Mouse (Mus musculus) hindbrain, embryonic 10.5 days (tissue): ENCODE data around the gene Banf2. TPM values are rescaled to one million over a fixed set of nuclear protein-coding genes. Genes with fewer than 3 reads are reported as not detected.

Source experiments
- DNase-seq: peaks from one replicate; pipeline ENCODE4 v3.0.0-alpha.2; 2017; ENCODE audit warnings: low spot score
- H3K27ac ChIP-seq: fragments of 300-500 bp; sonication (generic); 2 replicates; pipeline ENCODE4 v1.5.1; 2016; ENCODE audit warnings: mild to moderate bottlenecking, moderate library complexity
- H3K27me3 ChIP-seq: fragments of 300-500 bp; sonication (generic); 2 replicates; pipeline ENCODE4 v1.6.1; 2016; ENCODE audit warnings: mild to moderate bottlenecking; ENCODE audit not compliant: poor library complexity, insufficient read depth, severe bottlenecking
- H3K36me3 ChIP-seq: fragments of 300-500 bp; sonication (generic); 2 replicates; pipeline ENCODE4 v1.6.1; 2016; ENCODE audit warnings: mild to moderate bottlenecking, moderate library complexity
- H3K4me1 ChIP-seq: fragments of 300-500 bp; sonication (generic); replicated peaks from 2 replicates; pipeline ENCODE4 v1.6.1; 2016; ENCODE audit warnings: mild to moderate bottlenecking
- H3K4me3 ChIP-seq: fragments of 300-500 bp; sonication (generic); 2 replicates; pipeline ENCODE4 v1.5.1; 2016; ENCODE audit warnings: mild to moderate bottlenecking, moderate library complexity
- H3K9me3 ChIP-seq: fragments of 300-500 bp; sonication (generic); 2 replicates; pipeline ENCODE4 v1.6.1; 2016; ENCODE audit warnings: mild to moderate bottlenecking, moderate library complexity
- WGBS: fragments of 180-500 bp; shearing (Covaris S2); methylation state at CpG from one replicate; pipeline ENCODE4 v1.1.7; 2016; 5-methylcytosine and 5-hydroxymethylcytosine counted together
- polyA plus RNA-seq: library from polyadenylated mRNA; unstranded; fragments of >200 nt; fragmentation: Nextera tagmentation; extraction: Ambion mirVana; gene quantifications from 2 replicates; pipeline ENCODE4 v1.2.1, GENCODE M21; 2016

Banf2 gene
- polyA plus RNA-seq, 1 experiment from 2014 or later = not detected

DNA sequence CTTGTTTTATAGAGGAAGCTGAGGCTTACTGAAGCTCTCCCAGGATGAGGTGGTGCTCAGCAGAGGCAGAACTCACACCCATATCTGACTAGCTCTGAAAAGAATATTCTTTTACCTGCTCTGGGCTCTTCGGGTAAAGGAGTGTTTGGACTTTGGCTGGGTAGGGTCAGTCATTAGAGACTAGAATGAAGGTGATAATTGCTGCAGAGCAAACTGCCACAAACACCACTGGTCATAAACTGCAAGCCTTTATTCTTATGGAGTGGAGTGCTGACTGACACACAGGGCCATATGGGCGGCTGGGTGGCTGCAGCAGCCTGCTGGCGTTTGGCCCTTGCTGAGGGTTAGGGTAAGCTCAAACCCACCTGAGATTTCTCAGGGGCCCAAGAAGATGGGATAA is 46.0 kb downstream of the Banf2 start:
- H3K27ac ChIP-seq = no peak overlapping the region
- no peak for DNase-seq
- WGBS = 76% methylated on average over 3 of the region's 3 CpGs

DNA sequence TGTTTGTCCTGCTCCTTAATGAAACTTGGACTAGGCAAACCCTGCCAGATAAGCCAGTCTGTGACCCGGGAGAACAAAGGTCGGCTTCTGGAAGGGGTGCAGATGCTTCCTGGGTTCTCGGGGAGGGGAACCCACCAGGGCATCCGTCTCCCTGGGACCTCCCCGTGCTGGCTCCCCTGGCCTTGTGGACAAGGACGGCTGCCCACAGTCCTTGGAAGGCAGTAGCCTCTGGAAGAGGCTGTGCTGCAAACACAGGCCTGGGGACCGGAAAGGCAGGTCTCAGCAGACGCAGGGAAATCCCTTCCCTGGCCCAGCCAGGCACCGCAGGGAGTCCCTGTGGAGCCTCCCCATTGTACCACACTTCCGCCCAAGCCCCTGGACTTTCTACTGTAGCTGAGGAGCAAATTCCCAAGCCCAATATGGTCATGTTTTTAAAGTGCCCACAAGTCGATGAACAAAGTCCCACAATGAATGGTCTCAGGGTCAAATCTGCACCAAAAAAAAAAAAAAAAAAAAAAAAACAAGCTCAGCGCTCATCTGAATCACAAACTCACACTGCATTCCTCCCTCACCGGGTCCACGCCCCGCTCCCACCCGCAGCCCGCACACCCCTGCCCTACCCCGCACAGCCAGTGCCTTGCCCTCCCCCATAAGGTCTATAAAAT is 53.5 kb downstream of the Banf2 start:
- DNase-seq = peak; percentile 41
- peak overlapping the region; percentile 71 for H3K27ac ChIP-seq

More for the DNA sequence above, 46.0 kb downstream of the Banf2 start:
- H3K4me1 ChIP-seq = peaks cover 18% of the 10 kb centered on the region
- H3K4me3 ChIP-seq = no peak overlapping the region
- no peaks in the 10 kb centered on the region for H3K36me3 ChIP-seq
- H3K27me3 ChIP-seq = no peaks in the 10 kb centered on the region
- no peaks in the 10 kb centered on the region for H3K9me3 ChIP-seq

DNA sequence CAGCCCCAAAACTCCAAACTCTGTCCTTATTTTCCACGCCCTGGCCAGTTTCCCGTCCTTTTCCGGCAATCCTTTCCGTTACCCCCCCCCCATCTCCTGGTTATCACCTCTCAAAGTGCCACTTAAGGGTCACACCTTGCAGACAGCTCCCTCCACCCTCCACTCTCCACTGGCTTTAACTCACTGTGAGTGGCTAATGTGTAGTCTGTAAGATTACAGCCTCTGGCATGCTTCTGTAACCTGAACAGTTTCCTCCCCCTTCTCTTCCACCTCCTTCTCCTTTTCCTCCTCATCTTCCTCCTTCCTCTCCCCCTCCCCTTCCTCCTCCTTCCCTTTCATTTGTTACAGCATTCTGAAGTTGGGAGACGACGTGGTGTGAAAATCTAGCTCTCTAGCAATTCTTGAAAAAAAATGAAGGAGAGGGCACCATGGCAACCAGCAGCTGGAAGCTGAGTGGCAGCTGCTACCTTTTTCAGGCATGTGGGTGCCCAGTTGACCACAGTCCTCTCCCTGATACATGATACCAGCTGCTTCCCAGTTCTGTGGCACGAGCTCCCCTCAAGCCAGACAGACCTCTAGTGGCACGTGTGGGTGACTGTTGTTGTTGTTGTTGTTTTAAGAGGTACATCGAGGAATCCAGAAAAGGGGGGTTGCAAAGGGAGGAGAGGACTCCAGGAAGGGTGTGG is 55.2 kb downstream of the Banf2 start:
- H3K4me1 ChIP-seq = peaks cover 35% of the 10 kb centered on the region
- no peak overlapping the region for H3K4me3 ChIP-seq
- H3K36me3 ChIP-seq = no peaks in the 10 kb centered on the region
- no peak for DNase-seq
- peak overlapping the region; percentile 40 for H3K27ac ChIP-seq
- no peaks in the 10 kb centered on the region for H3K27me3 ChIP-seq
- WGBS = 62% methylated on average over 9 of the region's 9 CpGs
- H3K9me3 ChIP-seq = no peaks in the 10 kb centered on the region

More for the DNA sequence above, 53.5 kb downstream of the Banf2 start:
- H3K4me3 ChIP-seq = no peak overlapping the region
- no peaks in the 10 kb centered on the region for H3K27me3 ChIP-seq
- H3K4me1 ChIP-seq = peaks cover 30% of the 10 kb centered on the region
- H3K36me3 ChIP-seq = no peaks in the 10 kb centered on the region
- 27% methylated on average over 18 of the region's 18 CpGs for WGBS
- H3K9me3 ChIP-seq = no peaks in the 10 kb centered on the region

DNA sequence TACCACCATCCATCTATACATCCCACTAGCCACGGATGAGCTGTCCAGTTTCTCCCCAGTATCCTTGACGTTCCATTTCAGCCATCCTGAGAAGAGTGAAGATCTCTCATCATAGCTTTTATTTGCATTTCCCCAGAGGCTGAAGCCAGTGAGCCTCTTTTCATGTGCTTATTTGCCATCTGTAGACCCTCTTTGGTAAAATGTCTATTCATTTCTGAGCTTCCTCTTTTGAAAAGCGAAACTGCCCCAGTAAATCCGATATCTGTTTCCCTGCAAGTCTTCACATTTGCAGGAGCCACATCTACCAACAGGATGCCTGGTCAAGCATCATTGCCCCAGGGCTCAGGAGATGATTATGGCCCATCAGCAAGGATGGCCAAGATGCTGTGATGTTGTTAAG is 59.9 kb downstream of the Banf2 start:
- 79% methylated on average over 4 of the region's 4 CpGs for WGBS
- no peak for DNase-seq
- no peaks in the 10 kb centered on the region for H3K27me3 ChIP-seq

DNA sequence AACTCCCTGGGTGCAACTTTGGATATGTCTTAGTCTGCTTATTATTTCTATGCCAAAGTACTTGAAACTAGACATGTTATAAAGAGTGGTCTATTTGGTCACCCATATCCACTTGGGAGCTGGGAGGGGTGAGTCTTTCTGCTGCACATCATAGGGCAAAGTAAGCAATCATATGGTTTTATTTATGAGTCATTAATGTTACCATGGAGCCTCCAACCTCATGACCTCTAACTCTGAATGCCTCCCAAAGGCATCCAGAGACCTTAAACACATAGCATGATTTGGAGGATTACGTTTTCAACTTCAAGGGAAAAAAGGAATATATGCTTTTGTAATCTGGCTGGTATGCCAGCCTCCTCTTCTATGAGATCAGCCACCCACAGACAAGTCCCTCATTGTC is 61.9 kb downstream of the Banf2 start:
- no peak overlapping the region for H3K27ac ChIP-seq
- H3K9me3 ChIP-seq = no peaks in the 10 kb centered on the region
- H3K36me3 ChIP-seq = no peaks in the 10 kb centered on the region
- H3K27me3 ChIP-seq = no peaks in the 10 kb centered on the region
- peaks cover 10% of the 10 kb centered on the region for H3K4me1 ChIP-seq
- no peak for DNase-seq
- H3K4me3 ChIP-seq = no peak overlapping the region
- WGBS = 68% methylated on average over 1 of the region's 1 CpGs

More for the DNA sequence above, 59.9 kb downstream of the Banf2 start:
- no peaks in the 10 kb centered on the region for H3K36me3 ChIP-seq
- H3K9me3 ChIP-seq = no peaks in the 10 kb centered on the region
- H3K4me1 ChIP-seq = peaks cover 19% of the 10 kb centered on the region
- H3K4me3 ChIP-seq = no peak overlapping the region
- H3K27ac ChIP-seq = no peak overlapping the region

DNA sequence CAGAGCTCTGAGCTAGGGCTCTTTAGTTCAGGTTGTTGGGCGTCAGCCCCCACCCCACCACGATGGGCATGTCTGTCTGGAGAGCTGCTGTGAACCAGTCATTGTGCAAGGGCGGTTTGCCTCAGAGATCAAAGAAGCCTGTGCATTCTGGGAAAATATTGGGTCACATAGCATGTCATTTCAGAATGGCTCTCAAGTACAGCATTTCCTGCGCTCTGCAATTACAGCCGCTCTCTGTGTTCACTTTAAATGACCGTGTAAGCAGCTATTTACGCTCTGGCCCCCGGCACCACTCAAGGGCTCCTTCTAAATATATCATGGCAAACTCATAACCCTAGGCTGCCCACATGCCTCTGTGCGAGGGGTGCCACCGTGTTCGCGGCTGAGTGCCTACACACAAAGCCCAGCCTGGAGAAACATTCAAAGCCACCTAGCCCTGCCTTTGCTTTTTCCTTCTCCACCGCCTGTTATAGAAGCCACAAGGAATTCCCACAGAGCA is 68.7 kb downstream of the Banf2 start:
- WGBS = 44% methylated on average over 13 of the region's 13 CpGs

DNA sequence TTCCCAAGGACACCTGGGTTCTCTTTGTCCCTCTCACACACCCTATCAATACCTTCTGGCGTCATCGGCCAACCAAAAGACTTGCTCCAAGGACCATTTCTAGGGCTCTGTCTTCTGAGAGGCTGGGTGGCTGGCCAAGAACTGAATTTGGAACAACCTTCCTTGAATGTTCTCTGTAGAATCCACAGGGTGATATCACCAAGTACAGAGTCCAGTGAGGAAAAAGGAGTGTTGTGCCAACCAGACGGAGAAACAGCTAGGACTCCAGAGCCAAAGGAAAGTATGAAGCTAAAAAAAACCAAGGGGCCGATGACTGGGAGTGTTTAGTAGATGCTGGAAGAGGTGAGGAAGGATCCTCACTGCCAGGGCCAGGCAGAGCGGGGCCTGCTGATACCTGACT is 74.5 kb downstream of the Banf2 start:
- no peaks in the 10 kb centered on the region for H3K36me3 ChIP-seq
- DNase-seq = no peak
- 86% methylated on average over 5 of the region's 5 CpGs for WGBS
- no peaks in the 10 kb centered on the region for H3K27me3 ChIP-seq
- H3K4me3 ChIP-seq = no peak overlapping the region
- H3K27ac ChIP-seq = no peak overlapping the region
- peaks cover 9% of the 10 kb centered on the region for H3K4me1 ChIP-seq
- H3K9me3 ChIP-seq = no peaks in the 10 kb centered on the region

More for the DNA sequence above, 68.7 kb downstream of the Banf2 start:
- H3K4me3 ChIP-seq = no peak overlapping the region
- no peaks in the 10 kb centered on the region for H3K9me3 ChIP-seq
- H3K36me3 ChIP-seq = no peaks in the 10 kb centered on the region
- DNase-seq = peak; percentile 44
- H3K27me3 ChIP-seq = no peaks in the 10 kb centered on the region
- H3K4me1 ChIP-seq = peaks cover 14% of the 10 kb centered on the region
- peak overlapping the region; percentile 70 for H3K27ac ChIP-seq

DNA sequence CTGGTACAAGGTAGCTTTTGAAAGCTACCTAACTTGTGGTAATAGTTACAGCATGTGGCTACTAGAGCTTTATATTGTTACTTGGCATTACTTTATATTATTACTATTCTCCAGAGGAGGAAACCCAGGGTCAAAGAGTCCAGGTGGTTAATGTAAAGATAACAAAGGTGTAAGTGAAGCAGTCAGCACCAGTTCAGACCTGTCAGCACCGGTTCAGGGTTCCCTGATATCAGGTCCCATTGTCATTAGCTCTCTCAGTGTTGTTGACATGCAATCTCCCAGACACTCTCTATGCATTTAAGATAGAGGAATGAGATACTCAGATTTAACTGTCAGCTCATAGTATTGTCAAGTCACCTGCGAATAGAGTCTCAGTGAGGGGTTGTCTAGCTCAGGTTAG is 75.0 kb downstream of the Banf2 start:
- no peaks in the 10 kb centered on the region for H3K9me3 ChIP-seq
- 82% methylated on average over 2 of the region's 2 CpGs for WGBS

DNA sequence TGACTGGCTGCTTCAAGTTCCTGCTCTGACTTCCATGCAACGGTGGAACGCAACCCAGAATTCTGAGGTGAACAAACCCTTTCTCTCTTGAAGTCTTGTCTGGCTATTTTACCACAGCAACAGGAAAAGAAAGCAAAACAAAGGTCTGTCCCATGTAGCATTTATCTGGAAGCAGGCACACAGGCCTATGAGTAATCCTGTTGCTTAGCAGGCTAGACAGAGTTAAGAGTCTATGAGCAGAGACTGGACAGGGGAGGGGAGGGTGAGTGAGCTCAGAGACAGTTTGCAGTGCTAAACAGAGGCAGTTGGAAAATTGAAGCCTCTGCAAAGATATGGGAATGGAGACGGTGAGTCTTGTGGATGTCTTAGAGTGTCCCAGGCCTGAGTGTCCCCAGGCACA is 75.5 kb downstream of the Banf2 start:
- Histone ChIP-seq H3K27me3 (no peaks in the 10 kb centered on the region), H3K36me3 (no peaks in the 10 kb centered on the region), H3K4me1 (peaks cover 8% of the 10 kb centered on the region), H3K9me3 (no peaks in the 10 kb centered on the region), H3K4me3 (no peak overlapping the region), H3K27ac (no peak overlapping the region)
- WGBS = 86% methylated on average over 3 of the region's 3 CpGs
- no peak for DNase-seq

More for the DNA sequence above, 75.0 kb downstream of the Banf2 start:
- Histone ChIP-seq H3K27me3 (no peaks in the 10 kb centered on the region), H3K27ac (no peak overlapping the region), H3K36me3 (no peaks in the 10 kb centered on the region), H3K4me3 (no peak overlapping the region), H3K4me1 (peaks cover 8% of the 10 kb centered on the region)
- no peak for DNase-seq

DNA sequence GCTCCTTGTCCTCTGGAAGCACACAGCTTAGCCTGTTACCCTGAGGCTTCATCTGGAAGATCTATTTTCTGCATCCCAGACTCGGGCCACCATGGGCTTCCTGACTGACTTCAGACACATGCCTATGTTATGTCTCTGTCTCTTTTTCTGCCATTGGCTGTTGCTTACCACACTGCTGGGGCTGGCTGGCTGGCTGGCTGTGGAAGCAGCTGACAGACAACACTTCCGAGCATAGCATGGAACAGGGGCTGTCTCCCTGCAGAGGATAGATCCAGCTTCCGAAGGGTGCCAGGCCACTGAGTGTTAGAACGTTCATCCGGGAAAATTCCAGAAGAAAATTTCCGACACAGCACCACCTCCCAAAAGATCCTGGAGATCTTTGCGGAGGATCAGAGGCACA is 79.1 kb downstream of the Banf2 start:
- Histone ChIP-seq H3K9me3 (no peaks in the 10 kb centered on the region), H3K36me3 (no peaks in the 10 kb centered on the region), H3K4me1 (peaks cover 8% of the 10 kb centered on the region), H3K4me3 (no peak overlapping the region), H3K27me3 (no peaks in the 10 kb centered on the region), H3K27ac (0 out of 2 replicates have a peak overlapping the region, but pooled peaks have one; percentile 36)
- no peak for DNase-seq
- WGBS = 73% methylated on average over 7 of the region's 7 CpGs

DNA sequence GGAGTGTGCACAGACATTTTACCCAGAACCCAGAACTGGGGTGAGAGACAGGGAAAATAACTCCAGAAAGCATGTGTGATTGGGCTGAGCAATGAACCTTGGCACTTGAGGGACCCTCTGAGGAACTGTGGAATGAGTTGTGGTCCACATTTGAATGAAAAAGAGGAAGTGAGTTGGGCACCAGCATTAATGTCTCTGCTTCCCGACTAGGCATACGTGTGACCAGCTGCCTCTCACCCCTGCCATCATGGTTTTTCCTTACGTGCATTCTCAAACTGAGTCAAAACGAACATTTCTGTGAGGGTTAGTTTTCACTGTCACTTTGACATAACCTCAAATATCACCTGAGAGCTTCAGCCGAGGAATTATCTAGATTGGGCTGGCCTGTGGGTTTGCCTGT is 79.8 kb downstream of the Banf2 start:
- WGBS = 84% methylated on average over 5 of the region's 5 CpGs
- DNase-seq = no peak
- Histone ChIP-seq H3K36me3 (no peaks in the 10 kb centered on the region), H3K4me3 (no peak overlapping the region), H3K9me3 (no peaks in the 10 kb centered on the region), H3K27ac (no peak overlapping the region), H3K4me1 (peaks cover 8% of the 10 kb centered on the region), H3K27me3 (no peaks in the 10 kb centered on the region)

DNA sequence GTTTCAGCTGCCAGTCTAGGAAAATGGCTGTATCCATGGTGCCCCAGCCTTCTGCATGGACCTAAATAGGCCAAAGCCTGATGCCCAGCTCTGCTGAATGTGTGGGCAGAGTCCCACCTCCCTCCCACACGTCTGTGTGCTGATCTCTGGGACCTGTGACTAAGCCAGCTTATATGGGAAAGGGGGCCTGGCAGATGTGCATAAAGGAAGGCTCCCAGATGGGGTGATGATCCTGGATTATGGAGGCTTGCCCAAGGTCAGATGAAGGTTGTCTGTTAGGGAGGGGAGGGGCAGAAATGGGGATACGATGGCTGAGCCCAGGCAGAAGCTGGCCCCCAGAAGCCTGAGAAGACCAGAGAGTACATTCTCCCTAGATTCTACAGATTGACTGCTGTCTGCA is 85.2 kb downstream of the Banf2 start:
- 70% methylated on average over 2 of the region's 2 CpGs for WGBS

DNA sequence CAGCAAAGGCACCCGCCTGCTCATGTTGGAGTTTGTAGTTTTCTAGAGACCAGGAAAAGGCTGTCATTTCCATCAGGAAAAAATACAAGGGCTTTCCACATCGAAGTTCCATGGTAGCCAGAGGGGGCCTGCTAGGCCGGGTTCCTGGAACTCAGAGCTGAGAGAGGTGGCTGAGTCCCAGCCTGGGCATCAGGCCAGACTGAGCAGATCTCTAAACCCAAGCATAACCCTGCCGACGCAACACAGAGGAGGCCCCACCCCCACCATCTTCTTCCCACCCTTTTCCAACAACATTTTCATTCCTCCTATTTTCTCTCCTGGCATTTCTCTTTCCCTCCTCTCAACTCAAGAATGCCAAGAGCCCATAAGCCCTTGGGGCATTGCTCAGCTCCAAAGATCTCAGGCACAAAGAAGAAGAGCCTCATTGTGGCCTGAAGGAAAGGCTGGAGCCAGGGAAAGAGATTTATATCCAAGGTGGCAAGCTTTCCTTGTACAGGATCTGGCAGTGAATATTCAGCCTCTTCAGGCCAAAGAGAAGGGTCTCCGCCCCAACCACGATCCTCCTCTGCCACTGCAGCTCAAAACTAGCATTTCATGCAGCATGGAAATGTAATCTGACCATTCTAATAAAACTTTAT is 87.4 kb downstream of the Banf2 start:
- WGBS = 87% methylated on average over 7 of the region's 7 CpGs
- H3K4me3 ChIP-seq = no peak overlapping the region
- H3K36me3 ChIP-seq = no peaks in the 10 kb centered on the region
- H3K27me3 ChIP-seq = no peaks in the 10 kb centered on the region
- no peaks in the 10 kb centered on the region for H3K9me3 ChIP-seq
- H3K27ac ChIP-seq = no peak overlapping the region
- 0 out of 2 replicates have a peak, but pooled peaks cover 3% of the 10 kb centered on the region for H3K4me1 ChIP-seq
- no peak for DNase-seq

More for the DNA sequence above, 85.2 kb downstream of the Banf2 start:
- Histone ChIP-seq H3K4me3 (no peak overlapping the region), H3K4me1 (no peaks in the 10 kb centered on the region), H3K9me3 (no peaks in the 10 kb centered on the region), H3K36me3 (no peaks in the 10 kb centered on the region), H3K27me3 (no peaks in the 10 kb centered on the region), H3K27ac (no peak overlapping the region)
- no peak for DNase-seq
